Mouse (Mus musculus) bone marrow macrophage, adult 2 months (primary cell): ENCODE measurements at regions not wholly inside any gene's neighbourhood (a gene's known extent, or its start where the extent isn't known, plus 50 kb on each side); places are given as distances from the start of the nearest gene placed in this dataset.

ENCODE experiments used
- CTCF ChIP-seq: IDR thresholded peaks from 2 replicates; pipeline ENCODE4 v1.5.1; 2012; ENCODE audit warnings: low read depth, mild to moderate bottlenecking, low read length, moderate library complexity
- POLR2A ChIP-seq: IDR thresholded peaks from 2 replicates; pipeline ENCODE4 v1.6.1; 2012; ENCODE audit warnings: mild to moderate bottlenecking, low read depth, low read length, borderline replicate concordance

DNA sequence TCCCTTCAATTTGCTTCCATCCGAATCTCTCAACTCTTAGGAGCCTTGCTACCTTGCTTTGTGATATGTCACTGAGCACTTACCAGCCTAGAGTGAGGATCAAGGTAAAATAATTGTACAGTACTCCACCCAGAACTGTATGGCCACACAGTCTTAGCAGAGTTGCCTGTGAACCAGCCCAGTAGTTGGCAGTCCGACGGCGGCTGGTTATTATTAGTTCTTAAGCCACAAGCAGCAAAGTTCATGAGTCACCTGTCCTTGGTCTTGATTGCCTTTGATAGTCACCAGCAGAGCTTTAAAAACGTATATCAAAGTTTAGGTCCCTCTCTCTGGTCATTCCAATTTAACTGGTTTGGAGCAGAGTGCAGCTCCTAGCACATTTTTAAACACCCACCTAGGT, 109.1 kb downstream of the Icos start:
- TF ChIP-seq POLR2A (no peak), CTCF (no peak)
